Mouse (Mus musculus): ENCODE results near the gene Il1r1. TPM values are rescaled to one million over a fixed set of nuclear protein-coding genes. Genes with fewer than 3 reads are reported as not detected.

Il1r1 gene
- polyA plus RNA-seq, 1 experiment from 2014 or later, result 11.4 TPM

Other genes with a start within 250 kb of the Il1r1 start
- 14.1 and 28.0 TPM in 2 replicates for gene Il1r2, start 151.0 kb upstream of the Il1r1 start, polyA plus RNA-seq (2015; fragmentation: Nextera tagmentation; extraction: Ambion mirVana)
- gene Il1rl2, start 99.5 kb downstream of the Il1r1 start, polyA plus RNA-seq (2015; fragmentation: Nextera tagmentation; extraction: Ambion mirVana), result 12.0 and 15.5 TPM in 2 replicates
- 1.5 TPM in 2 replicates for gene Il1rl1, start 204.5 kb downstream of the Il1r1 start, polyA plus RNA-seq (2015; fragmentation: Nextera tagmentation; extraction: Ambion mirVana)
- 1.6 and 2.0 TPM in 2 replicates for gene Il18r1, start 240.5 kb downstream of the Il1r1 start, polyA plus RNA-seq (2015; fragmentation: Nextera tagmentation; extraction: Ambion mirVana)

Measured in stomach, embryonic 16.5 days (tissue).